Mouse (Mus musculus): ENCODE results near the gene Col1a1.

The Col1a1 gene

GRCm38 (mm10) chr11:94936045-94936444 lies at the start of gene Col1a1:
Col1a1 (plus strand) TSS chr11:94936224.
- peak; percentile 66 to 75 for DNase-seq

GRCm38 (mm10) chr11:94891155-94891554 lies 44.9 kb upstream of the Col1a1 start:
- DNase-seq, result no peak

- DNase-seq, result no peak
These were observed 39.2 kb upstream of the Col1a1 start for GRCm38 (mm10) chr11:94896753-94897376.

- DNase-seq, result no peak
These were observed 34.8 kb upstream of the Col1a1 start for GRCm38 (mm10) chr11:94901231-94901630.

- DNase-seq, result no peak
These were observed 31.7 kb upstream of the Col1a1 start for GRCm38 (mm10) chr11:94904306-94904705.

- DNase-seq, result no peak
These were observed 25.1 kb upstream of the Col1a1 start for GRCm38 (mm10) chr11:94910971-94911370.

- no peak for DNase-seq
These were observed 23.5 kb upstream of the Col1a1 start for GRCm38 (mm10) chr11:94912568-94912967.

- peak; percentile 37 to 52 for DNase-seq
These were observed 22.5 kb upstream of the Col1a1 start for GRCm38 (mm10) chr11:94913302-94914090.

- peak; percentile 74 to 82 for DNase-seq
These were observed 20.2 kb upstream of the Col1a1 start for GRCm38 (mm10) chr11:94915675-94916403.

- peak; percentile 57 to 75 for DNase-seq
These were observed 19.5 kb upstream of the Col1a1 start for GRCm38 (mm10) chr11:94916477-94916876.

GRCm38 (mm10) chr11:94917717-94918116 lies 18.3 kb upstream of the Col1a1 start:
- no peak for DNase-seq

- no peak for DNase-seq
These were observed 15.0 kb upstream of the Col1a1 start for GRCm38 (mm10) chr11:94920996-94921401.

GRCm38 (mm10) chr11:94924977-94925376 lies 11.0 kb upstream of the Col1a1 start:
- DNase-seq, result no peak

- DNase-seq, result peak in 1 of 2 experiments; percentile 34
These were observed 9.6 kb upstream of the Col1a1 start for GRCm38 (mm10) chr11:94926431-94926830.

- DNase-seq, result no peak
These were observed 8.2 kb upstream of the Col1a1 start for GRCm38 (mm10) chr11:94927771-94928291.

- DNase-seq, result peak; percentile 84 to 90
These were observed 7.2 kb upstream of the Col1a1 start for GRCm38 (mm10) chr11:94928820-94929219.

- DNase-seq, result no peak
These were observed 6.4 kb upstream of the Col1a1 start for GRCm38 (mm10) chr11:94929599-94929998.

GRCm38 (mm10) chr11:94930151-94930550 lies 5.9 kb upstream of the Col1a1 start:
- DNase-seq, result no peak

- no peak for DNase-seq
These were observed 2.4 kb upstream of the Col1a1 start for GRCm38 (mm10) chr11:94933584-94933983.

- DNase-seq, result no peak
These were observed 1.5 kb upstream of the Col1a1 start for GRCm38 (mm10) chr11:94934526-94934925.

GRCm38 (mm10) chr11:94936851-94937295 lies 849 bp downstream of the Col1a1 start:
- peak; percentile 87 to 88 for DNase-seq

- DNase-seq, result no peak
These were observed 1.3 kb downstream of the Col1a1 start for GRCm38 (mm10) chr11:94937335-94937781.

- no peak for DNase-seq
These were observed 1.8 kb downstream of the Col1a1 start for GRCm38 (mm10) chr11:94937787-94938186.
